Mouse (Mus musculus) G1E (cell line): ENCODE data around the gene Mcm6.

Experiments
- CTCF ChIP-seq: IDR thresholded peaks from 2 replicates; pipeline ENCODE4 v1.5.1; 2012; ENCODE audit warnings: low read depth, low read length, inconsistent platforms, mixed read lengths
- GATA1 ChIP-seq: IDR thresholded peaks from 2 replicates; pipeline ENCODE4 v1.6.1; 2012; ENCODE audit warnings: borderline replicate concordance, low read length, inconsistent platforms, mixed read lengths
- GATA2 ChIP-seq: IDR thresholded peaks from 2 replicates; pipeline ENCODE4 v1.6.1; 2012; ENCODE audit warnings: low read depth, low read length, inconsistent platforms, borderline replicate concordance
- POLR2AphosphoS5 ChIP-seq: IDR thresholded peaks from 2 replicates; pipeline ENCODE4 v1.6.1; 2012; ENCODE audit warnings: low read depth, low read length, inconsistent platforms; ENCODE audit not compliant: insufficient replicate concordance

- TF ChIP-seq CTCF = no peak
- TF ChIP-seq POLR2AphosphoS5 = no peak
- TF ChIP-seq GATA1 = no peak
- no peak for TF ChIP-seq GATA2
These were observed 29.2 kb downstream of the Mcm6 start for GRCm38 (mm10) chr1:128330313-128330712.
